Mouse (Mus musculus) heart, embryonic 16.5 days (tissue): ENCODE results near the gene Jpt1. TPM values are rescaled to one million over a fixed set of nuclear protein-coding genes. Genes with fewer than 3 reads are reported as not detected.
"Not testable (repeated sequence)": the region's sequence is repeated elsewhere in the genome, so short reads cannot be mapped to it uniquely, and the experiment has no call there.

Source experiments
- ATAC-seq: fragments of 200-750 bp; cut with Nextera tagmentation; replicated peaks from 2 replicates; pipeline ENCODE4 v1.8.0; 2017; ENCODE audit warnings: moderate number of reproducible peaks; ENCODE audit not compliant: insufficient read depth, low FRiP score; ENCODE audit errors: extremely low read depth
- H3K27ac ChIP-seq: fragments of 300-500 bp; sonication (generic); 2 replicates; pipeline ENCODE4 v1.5.1; 2014; ENCODE audit warnings: mild to moderate bottlenecking, low read length, control low read depth, moderate library complexity
- H3K27me3 ChIP-seq: fragments of 300-500 bp; sonication (generic); 2 replicates; pipeline ENCODE4 v1.6.1; 2014; ENCODE audit warnings: low read length, mixed read lengths; ENCODE audit not compliant: control insufficient read depth, insufficient read depth
- H3K36me3 ChIP-seq: fragments of 300-500 bp; sonication (generic); 2 replicates; pipeline ENCODE4 v1.6.1; 2014; ENCODE audit not compliant: control insufficient read depth, insufficient read depth
- H3K4me1 ChIP-seq: fragments of 300-500 bp; sonication (generic); 2 replicates; pipeline ENCODE4 v1.6.1; 2014; ENCODE audit warnings: low read length, mixed read lengths; ENCODE audit not compliant: control insufficient read depth, insufficient read depth
- H3K4me2 ChIP-seq: fragments of 300-500 bp; sonication (generic); 2 replicates; pipeline ENCODE4 v1.6.1; 2014; ENCODE audit warnings: low read depth, mild to moderate bottlenecking, control low read depth, low read length
- H3K4me3 ChIP-seq: fragments of 300-500 bp; sonication (generic); 2 replicates; pipeline ENCODE4 v1.5.1; 2014; ENCODE audit warnings: mild to moderate bottlenecking, control low read depth, low read length
- H3K9ac ChIP-seq: fragments of 300-500 bp; sonication (generic); 2 replicates; pipeline ENCODE4 v1.6.1; 2014; ENCODE audit warnings: low read length, control low read depth
- H3K9me3 ChIP-seq: fragments of 300-500 bp; sonication (generic); replicated peaks from 2 replicates; pipeline ENCODE4 v1.6.1; 2016; ENCODE audit warnings: low read length; ENCODE audit not compliant: control insufficient read depth
- WGBS: fragments of 180-500 bp; shearing (Covaris S2); extraction: QIAGEN DNeasy Blood & Tissue Kit; methylation state at CpG from one replicate; pipeline ENCODE4 v1.1.7; 2014; 5-methylcytosine and 5-hydroxymethylcytosine counted together
- polyA plus RNA-seq: library from polyadenylated mRNA; unstranded; fragments of >200 nt; fragmentation: Nextera tagmentation; extraction: Ambion mirVana; gene quantifications from 2 replicates; pipeline ENCODE4 v1.2.1, GENCODE M21; 2015

The Jpt1 gene
- polyA plus RNA-seq, 1 experiment from 2014 or later = 525 TPM

DNA sequence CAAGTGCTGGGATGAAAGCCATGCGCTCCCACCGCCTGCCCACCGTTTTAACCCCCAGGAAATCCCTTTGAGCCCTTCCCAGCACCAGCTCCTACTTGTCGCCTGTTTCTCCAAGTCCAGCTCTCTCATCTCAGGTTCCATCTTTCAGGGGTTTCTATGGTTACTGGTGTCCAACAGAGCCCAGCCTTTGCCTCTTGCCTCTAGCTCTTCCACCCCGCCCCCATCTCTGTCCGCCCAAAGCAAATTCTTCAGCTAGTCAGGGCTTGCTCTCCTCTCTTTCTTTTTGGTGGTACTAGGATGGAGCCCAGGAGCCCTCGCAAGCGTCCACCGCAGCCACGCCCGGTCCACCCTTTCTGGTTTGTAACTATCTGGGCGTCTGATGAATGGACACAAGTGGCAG, 29.0 kb downstream of the Jpt1 start:
- Histone ChIP-seq H3K36me3 (peaks cover 10% of the 10 kb centered on the region; the same call in 1 of the 2 replicates), H3K4me3 (no peak overlapping the region), H3K9me3 (no peaks in the 10 kb centered on the region), H3K27me3 (no peaks in the 10 kb centered on the region), H3K4me2 (no peak overlapping the region), H3K4me1 (peaks cover 5% of the 10 kb centered on the region), H3K9ac (no peak overlapping the region), H3K27ac (no peak overlapping the region)
- WGBS = 74% methylated on average over 12 of the region's 12 CpGs
- ATAC-seq = no peak

GRCm38 (mm10) chr11:115483726-115484125, 30.5 kb downstream of the Jpt1 start:
- Histone ChIP-seq H3K9ac (no peak overlapping the region), H3K4me1 (peaks cover 5% of the 10 kb centered on the region), H3K36me3 (no peaks in the 10 kb centered on the region), H3K9me3 (no peaks in the 10 kb centered on the region), H3K27me3 (no peaks in the 10 kb centered on the region), H3K4me3 (no peak overlapping the region), H3K27ac (no peak overlapping the region), H3K4me2 (no peak overlapping the region)
- WGBS = 20% methylated on average over 6 of the region's 6 CpGs
- ATAC-seq = no peak

GRCm38 (mm10) chr11:115483278-115483677, 30.9 kb downstream of the Jpt1 start:
- no peak for ATAC-seq

GRCm38 (mm10) chr11:115481553-115482259, 32.5 kb downstream of the Jpt1 start:
- H3K36me3 ChIP-seq = no peaks in the 10 kb centered on the region
- H3K4me3 ChIP-seq = no peak overlapping the region
- no peak overlapping the region for H3K27ac ChIP-seq
- 78% methylated on average over 6 of the region's 6 CpGs for WGBS
- H3K4me2 ChIP-seq = no peak overlapping the region
- peaks cover 6% of the 10 kb centered on the region for H3K4me1 ChIP-seq
- no peak for ATAC-seq
- H3K27me3 ChIP-seq = no peaks in the 10 kb centered on the region
- H3K9ac ChIP-seq = no peak overlapping the region
- H3K9me3 ChIP-seq = no peaks in the 10 kb centered on the region

More at GRCm38 (mm10) chr11:115483278-115483677, 30.9 kb downstream of the Jpt1 start:
- Histone ChIP-seq H3K4me1 (peaks cover 5% of the 10 kb centered on the region), H3K4me3 (no peak overlapping the region), H3K9ac (no peak overlapping the region), H3K27ac (no peak overlapping the region), H3K36me3 (no peaks in the 10 kb centered on the region), H3K9me3 (no peaks in the 10 kb centered on the region), H3K4me2 (no peak overlapping the region), H3K27me3 (no peaks in the 10 kb centered on the region)
- 69% methylated on average over 11 of the region's 11 CpGs for WGBS

DNA sequence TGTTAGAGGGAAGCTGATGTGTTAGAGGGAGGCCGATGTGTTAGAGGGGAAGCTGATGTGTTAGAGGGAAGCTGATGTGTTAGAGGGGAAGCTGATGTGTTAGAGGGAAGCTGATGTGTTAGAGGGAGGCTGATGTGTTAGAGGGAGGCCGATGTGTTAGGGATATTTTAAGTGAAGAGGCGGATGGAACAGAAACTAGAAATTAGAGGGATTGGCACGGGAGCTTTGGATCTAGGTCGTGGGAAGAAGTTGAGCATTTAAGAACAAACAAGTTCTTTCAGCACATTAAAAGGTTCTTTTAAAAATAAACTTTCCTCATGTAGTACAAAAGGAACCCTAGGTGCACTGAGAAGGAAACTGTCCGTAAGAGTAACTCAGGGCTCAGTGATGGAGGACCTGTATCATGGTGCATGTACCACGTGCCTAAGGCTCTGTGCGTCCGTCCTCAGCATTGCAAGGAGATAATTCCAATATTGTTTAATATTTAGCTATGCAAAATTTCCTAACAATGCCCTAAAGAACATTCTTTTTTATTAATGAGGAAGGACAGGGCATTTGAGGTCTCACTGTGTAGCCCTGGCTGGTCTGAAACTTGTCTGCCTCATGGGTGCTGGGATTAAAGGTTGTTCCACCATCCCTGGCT, 35.8 kb downstream of the Jpt1 start:
- peaks cover 10% of the 10 kb centered on the region for H3K4me1 ChIP-seq
- H3K9me3 ChIP-seq = no peaks in the 10 kb centered on the region
- H3K4me3 ChIP-seq = no peak overlapping the region
- H3K27me3 ChIP-seq = no peaks in the 10 kb centered on the region
- no peak overlapping the region for H3K4me2 ChIP-seq
- no peak overlapping the region for H3K9ac ChIP-seq
- H3K27ac ChIP-seq = no peak overlapping the region
- no peak for ATAC-seq
- WGBS = 80% methylated on average over 9 of the region's 9 CpGs
- H3K36me3 ChIP-seq = no peaks in the 10 kb centered on the region

GRCm38 (mm10) chr11:115477388-115477787, 36.8 kb downstream of the Jpt1 start:
- H3K27me3 ChIP-seq, ATAC-seq, H3K27ac ChIP-seq, H3K4me3 ChIP-seq, H3K9me3 ChIP-seq, H3K36me3 ChIP-seq, H3K4me2 ChIP-seq, H3K9ac ChIP-seq: not testable (repeated sequence)
- peaks cover 13% of the 10 kb centered on the region for H3K4me1 ChIP-seq
- WGBS = 75% methylated on average over 7 of the region's 7 CpGs

GRCm38 (mm10) chr11:115476630-115477029, 37.6 kb downstream of the Jpt1 start:
- H3K9me3 ChIP-seq, H3K27me3 ChIP-seq, H3K27ac ChIP-seq, ATAC-seq, H3K9ac ChIP-seq, H3K36me3 ChIP-seq: not testable (repeated sequence)
- WGBS = 74% methylated on average over 4 of the region's 4 CpGs
- Histone ChIP-seq H3K4me3 (peak overlapping the region; percentile 78), H3K4me1 (peaks cover 13% of the 10 kb centered on the region), H3K4me2 (peak overlapping the region; percentile 73)

GRCm38 (mm10) chr11:115475758-115476237, 38.4 kb downstream of the Jpt1 start:
- WGBS = 4% methylated on average over 28 of the region's 28 CpGs
- H3K27ac ChIP-seq = peak overlapping the region; percentile 5; the same call in 1 of the 2 replicates
- peak overlapping the region; percentile 73 for H3K9ac ChIP-seq
- H3K9me3 ChIP-seq = no peaks in the 10 kb centered on the region
- H3K36me3 ChIP-seq = no peaks in the 10 kb centered on the region
- ATAC-seq = peak; percentile 28; the same call in 1 of the 2 replicates
- H3K4me3 ChIP-seq = peak overlapping the region; percentile 78
- H3K4me1 ChIP-seq = peaks cover 13% of the 10 kb centered on the region
- H3K4me2 ChIP-seq = peak overlapping the region; percentile 73
- no peaks in the 10 kb centered on the region for H3K27me3 ChIP-seq
